Mouse (Mus musculus) midbrain, embryonic 14.5 days (tissue): ENCODE measurements around the gene Stoml3. TPM values are rescaled to one million over a fixed set of nuclear protein-coding genes. Genes with fewer than 3 reads are reported as not detected.

Experiments used
- ATAC-seq: fragments of 200-750 bp; cut with Nextera tagmentation; 2 replicates; pipeline ENCODE4 v1.8.0; 2017; ENCODE audit warnings: moderate number of reproducible peaks, moderate library complexity; ENCODE audit not compliant: low FRiP score, low TSS enrichment
- DNase-seq: peaks from one replicate; pipeline ENCODE4 v3.0.0-alpha.2; 2015
- H3K27ac ChIP-seq: fragments of 300-500 bp; sonication (generic); replicated peaks from 2 replicates; pipeline ENCODE4 v1.5.1; 2014; ENCODE audit warnings: mild to moderate bottlenecking, low read depth, low read length, moderate library complexity
- H3K27me3 ChIP-seq: fragments of 300-500 bp; sonication (generic); 2 replicates; pipeline ENCODE4 v1.6.1; 2014; ENCODE audit warnings: low read length, control low read depth, mixed read lengths; ENCODE audit not compliant: control insufficient read depth, insufficient read depth
- H3K36me3 ChIP-seq: fragments of 300-500 bp; sonication (generic); 2 replicates; pipeline ENCODE4 v1.6.1; 2014; ENCODE audit warnings: low read length, control low read depth; ENCODE audit not compliant: control insufficient read depth, insufficient read depth
- H3K4me1 ChIP-seq: fragments of 300-500 bp; sonication (generic); 2 replicates; pipeline ENCODE4 v1.6.1; 2014; ENCODE audit warnings: mild to moderate bottlenecking, antibody characterized with exemption, low read length, control low read depth; ENCODE audit not compliant: control insufficient read depth, insufficient read depth
- H3K4me2 ChIP-seq: fragments of 300-500 bp; sonication (generic); 2 replicates; pipeline ENCODE4 v1.6.1; 2014; ENCODE audit warnings: mild to moderate bottlenecking, low read length, moderate library complexity
- H3K4me3 ChIP-seq: fragments of 300-500 bp; sonication (generic); replicated peaks from 2 replicates; pipeline ENCODE4 v1.5.1; 2014; ENCODE audit warnings: low read depth, low read length
- H3K9ac ChIP-seq: fragments of 300-500 bp; sonication (generic); replicated peaks from 2 replicates; pipeline ENCODE4 v1.6.1; 2014; ENCODE audit warnings: mild to moderate bottlenecking, low read length, moderate library complexity
- H3K9me3 ChIP-seq: fragments of 300-500 bp; sonication (generic); 2 replicates; pipeline ENCODE4 v1.6.1; 2016; ENCODE audit warnings: low read length, control low read depth, mixed read lengths; ENCODE audit not compliant: control insufficient read depth
- WGBS: fragments of 180-500 bp; shearing (Covaris S2); extraction: QIAGEN DNeasy Blood & Tissue Kit; methylation state at CpG from one replicate; pipeline ENCODE4 v1.1.7; 2014; 5-methylcytosine and 5-hydroxymethylcytosine counted together
- polyA plus RNA-seq: library from polyadenylated mRNA; unstranded; fragments of >200 nt; fragmentation: Nextera tagmentation; extraction: Ambion mirVana; gene quantifications from 2 replicates; pipeline ENCODE4 v1.2.1, GENCODE M21; 2014

The Stoml3 gene
- not detected in 2 replicates for polyA plus RNA-seq

DNA sequence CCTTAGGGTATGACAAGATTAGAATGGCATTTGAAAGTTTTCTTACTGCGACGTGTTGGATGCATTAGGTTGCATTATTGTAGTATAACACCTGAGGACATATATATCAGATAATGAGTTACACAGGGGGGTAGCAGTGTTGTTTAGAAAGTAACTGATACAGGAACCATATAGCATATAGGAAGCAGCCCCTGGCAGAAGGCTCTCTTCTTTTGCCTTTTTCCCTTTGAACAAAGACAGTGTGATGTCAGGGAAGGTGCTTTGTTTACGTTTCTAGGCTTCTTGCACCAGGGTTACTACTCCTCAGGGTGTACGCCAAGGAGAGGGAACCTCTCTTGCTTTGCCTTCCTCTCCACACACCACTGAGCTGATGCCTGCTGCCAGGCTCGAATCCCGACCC, at the start of gene Stoml3:
Gene Stoml3, plus strand, starts transcription at position 301 of the 400 bp plus-strand sequence.
- Histone ChIP-seq H3K27ac (no peak within 1 kb of the TSS), H3K4me1 (no peaks in the 10 kb centered on the region), H3K9ac (no peak within 1 kb of the TSS), H3K4me3 (no peak within 1 kb of the TSS), H3K9me3 (no peaks in the 10 kb centered on the region), H3K27me3 (no peaks in the 10 kb centered on the region), H3K4me2 (no peak within 1 kb of the TSS), H3K36me3 (peaks cover 5% of the 10 kb centered on the region; the same call in 1 of the 2 replicates)
- DNase-seq = no peak
- 82% methylated on average over 6 of the region's 6 CpGs for WGBS
- ATAC-seq = no peak

DNA sequence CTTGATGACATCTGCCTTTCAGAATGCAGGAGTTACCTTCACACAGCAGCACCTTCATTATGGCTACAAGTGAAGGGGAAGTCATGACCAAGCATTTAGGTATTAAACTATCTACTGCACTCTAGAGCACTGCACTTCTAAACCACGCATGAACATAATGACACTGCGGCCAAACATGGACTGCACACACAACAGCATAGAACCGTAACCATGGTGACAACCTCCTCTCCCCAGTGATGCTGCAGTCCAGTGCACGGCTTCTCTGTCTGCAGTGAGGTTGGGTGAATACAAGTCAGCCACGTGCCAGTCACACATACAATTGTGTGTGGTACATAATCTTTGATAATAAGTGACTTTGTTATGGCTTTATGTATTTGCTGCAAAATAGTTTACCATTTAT, 42.9 kb upstream of the Stoml3 start:
- Histone ChIP-seq H3K27ac (no peak overlapping the region; the same call in 1 of the 2 replicates), H3K36me3 (peaks cover 10% of the 10 kb centered on the region), H3K9me3 (no peaks in the 10 kb centered on the region), H3K9ac (no peak overlapping the region), H3K27me3 (no peaks in the 10 kb centered on the region), H3K4me3 (no peak overlapping the region), H3K4me2 (no peak overlapping the region), H3K4me1 (peaks cover 7% of the 10 kb centered on the region; the same call in 1 of the 2 replicates)
- no peak; the same call in 1 of the 2 replicates for ATAC-seq
- 33% methylated on average over 5 of the region's 5 CpGs for WGBS
- peak; percentile 61 for DNase-seq

DNA sequence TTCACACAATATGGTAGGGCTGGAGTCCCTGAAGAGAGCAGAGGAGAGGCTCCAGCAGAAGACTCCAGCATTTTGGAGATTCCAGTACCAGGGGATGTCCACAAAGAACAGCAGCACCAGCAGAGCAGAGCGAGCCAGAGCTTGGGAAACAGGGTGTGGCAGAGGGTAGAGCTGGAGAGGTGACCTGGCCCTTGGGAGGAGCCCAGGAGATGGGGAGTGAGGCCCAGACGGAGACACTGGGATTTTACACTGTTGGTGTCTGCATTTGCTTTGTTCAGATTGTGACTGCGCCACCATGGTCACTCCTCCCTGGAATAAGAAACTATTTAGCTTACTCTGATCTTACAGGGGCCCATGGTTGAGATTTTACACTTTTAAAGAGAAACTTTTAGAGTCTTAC, 41.7 kb upstream of the Stoml3 start:
- 84% methylated on average over 3 of the region's 3 CpGs for WGBS
- Histone ChIP-seq H3K9ac (no peak overlapping the region), H3K9me3 (no peaks in the 10 kb centered on the region), H3K36me3 (peaks cover 22% of the 10 kb centered on the region), H3K4me2 (no peak overlapping the region), H3K4me1 (peaks cover 7% of the 10 kb centered on the region; the same call in 1 of the 2 replicates), H3K27me3 (no peaks in the 10 kb centered on the region), H3K27ac (no peak overlapping the region), H3K4me3 (no peak overlapping the region)
- no peak for DNase-seq
- no peak for ATAC-seq

DNA sequence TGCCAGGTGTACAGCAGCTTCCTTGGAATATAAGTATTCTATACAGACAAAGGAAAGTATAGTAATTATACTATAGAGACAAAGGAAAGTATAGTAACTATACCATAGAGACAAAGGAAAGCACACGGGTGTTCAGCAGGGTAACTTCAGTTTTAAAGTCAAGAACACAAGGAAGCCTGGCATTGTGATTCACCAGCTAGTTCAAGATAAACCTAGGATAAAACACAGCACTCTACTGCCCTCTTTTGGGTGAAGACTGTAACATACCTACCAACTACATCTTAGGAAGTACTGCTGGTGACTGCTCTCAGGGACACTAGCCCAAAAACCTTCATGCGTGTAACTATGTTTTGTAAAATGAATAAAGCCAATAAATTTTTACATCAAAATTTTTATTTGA, 40.2 kb upstream of the Stoml3 start:
- WGBS = 22% methylated on average over 2 of the region's 2 CpGs
- DNase-seq = peak; percentile 96
- Histone ChIP-seq H3K4me3 (no peak overlapping the region), H3K4me1 (peaks cover 7% of the 10 kb centered on the region; the same call in 1 of the 2 replicates), H3K4me2 (no peak overlapping the region), H3K36me3 (peaks cover 36% of the 10 kb centered on the region), H3K27ac (no peak overlapping the region), H3K27me3 (no peaks in the 10 kb centered on the region), H3K9ac (no peak overlapping the region), H3K9me3 (no peaks in the 10 kb centered on the region)
- ATAC-seq = peak; percentile 18; the same call in 1 of the 2 replicates

DNA sequence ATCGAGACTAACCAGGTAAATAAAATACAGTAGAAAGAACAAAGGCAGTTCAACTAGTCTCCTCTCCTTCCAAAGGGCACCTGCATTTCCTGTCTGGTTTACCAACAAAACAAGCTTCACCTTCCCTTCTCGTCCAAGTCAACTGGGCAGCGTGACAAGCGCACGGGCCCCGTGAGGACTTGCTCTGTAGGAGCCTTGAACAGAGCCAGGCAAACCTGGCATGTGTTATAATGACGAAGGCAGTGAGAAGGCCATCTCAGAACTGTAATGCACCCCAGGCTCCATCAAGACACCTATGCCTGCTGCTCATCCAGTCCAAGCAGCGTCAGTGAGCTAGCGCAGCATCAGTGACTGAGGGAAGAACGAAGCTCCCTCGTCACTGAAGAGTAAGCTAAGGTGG, 37.8 kb upstream of the Stoml3 start:
- Histone ChIP-seq H3K4me2 (no peak overlapping the region), H3K4me3 (no peak overlapping the region), H3K9ac (no peak overlapping the region), H3K36me3 (peaks cover 60% of the 10 kb centered on the region), H3K4me1 (no peaks in the 10 kb centered on the region), H3K27me3 (no peaks in the 10 kb centered on the region), H3K27ac (no peak overlapping the region), H3K9me3 (no peaks in the 10 kb centered on the region)
- ATAC-seq (no peak), DNase-seq (no peak)
- WGBS = 93% methylated on average over 11 of the region's 11 CpGs

DNA sequence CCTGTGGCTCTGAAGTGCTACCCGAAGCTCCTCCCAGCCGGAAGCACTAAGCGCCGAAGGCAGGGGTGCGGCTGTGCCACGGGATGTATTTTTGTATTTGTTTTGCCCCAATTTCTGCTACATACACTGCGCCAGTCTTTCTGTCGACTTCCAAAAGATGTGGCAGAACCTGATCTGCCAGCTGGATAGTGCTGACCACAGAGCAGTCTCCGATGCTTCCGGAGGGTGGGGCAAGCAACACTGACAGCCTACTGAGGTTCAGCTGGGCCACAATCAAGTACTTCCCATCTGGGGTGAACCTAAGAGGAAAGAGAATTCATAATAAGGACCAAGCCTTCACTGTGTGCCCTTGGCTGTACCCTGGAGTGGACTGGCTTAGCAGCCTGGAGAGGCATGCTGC, 36.1 kb upstream of the Stoml3 start:
- ATAC-seq = no peak
- Histone ChIP-seq H3K36me3 (peaks cover 77% of the 10 kb centered on the region), H3K27me3 (no peaks in the 10 kb centered on the region), H3K4me3 (no peak overlapping the region), H3K9ac (no peak overlapping the region), H3K4me2 (no peak overlapping the region), H3K9me3 (no peaks in the 10 kb centered on the region), H3K4me1 (no peaks in the 10 kb centered on the region), H3K27ac (no peak overlapping the region)
- no peak for DNase-seq
- 96% methylated on average over 10 of the region's 10 CpGs for WGBS

DNA sequence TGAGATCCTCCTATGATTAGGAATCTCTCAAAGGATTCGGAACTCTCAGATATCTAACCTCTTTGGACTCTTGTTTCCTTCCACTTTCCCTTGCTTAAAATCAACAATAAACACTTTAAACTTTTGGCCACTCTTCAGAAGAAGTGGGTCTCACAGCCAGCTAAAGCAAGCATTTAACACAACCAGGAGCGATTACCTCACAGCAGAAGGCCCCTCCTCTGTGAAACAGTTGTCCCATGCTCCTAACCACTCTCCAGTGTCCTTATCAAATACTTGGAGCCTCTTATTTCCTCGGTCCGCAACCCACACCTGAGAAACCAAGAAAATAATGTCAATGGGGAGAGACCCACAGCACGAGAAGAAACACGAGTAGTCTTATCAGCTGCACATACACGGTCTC, 35.1 kb upstream of the Stoml3 start:
- WGBS = 93% methylated on average over 7 of the region's 7 CpGs
- Histone ChIP-seq H3K36me3 (peaks cover 81% of the 10 kb centered on the region), H3K4me3 (no peak overlapping the region), H3K4me2 (no peak overlapping the region), H3K9ac (no peak overlapping the region), H3K27ac (no peak overlapping the region), H3K27me3 (no peaks in the 10 kb centered on the region), H3K4me1 (no peaks in the 10 kb centered on the region), H3K9me3 (no peaks in the 10 kb centered on the region)
- ATAC-seq (no peak), DNase-seq (no peak)

DNA sequence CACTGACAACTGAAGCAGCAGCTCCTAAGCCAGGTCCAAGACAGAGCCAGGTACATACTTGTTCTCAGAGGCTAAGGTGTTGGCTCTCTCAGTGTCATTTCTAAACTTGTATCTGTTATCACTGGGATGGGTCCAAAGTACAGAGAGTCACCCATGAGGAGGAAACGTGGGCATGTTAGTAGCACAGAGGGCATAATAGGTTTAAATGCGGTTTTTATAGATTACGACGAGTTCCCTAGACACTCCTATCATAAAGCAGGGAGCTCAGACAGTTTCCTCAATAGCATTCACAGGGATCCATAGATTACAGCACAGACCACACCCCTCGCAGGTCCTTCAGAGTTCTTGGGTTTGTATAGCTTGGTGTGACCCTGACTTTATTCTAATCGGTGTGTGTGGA, 34.4 kb upstream of the Stoml3 start:
- H3K9ac ChIP-seq = no peak overlapping the region
- no peak for DNase-seq
- H3K27ac ChIP-seq = no peak overlapping the region
- no peak for ATAC-seq
- H3K9me3 ChIP-seq = no peaks in the 10 kb centered on the region
- no peak overlapping the region for H3K4me2 ChIP-seq
- H3K4me1 ChIP-seq = no peaks in the 10 kb centered on the region
- H3K27me3 ChIP-seq = no peaks in the 10 kb centered on the region
- WGBS = 95% methylated on average over 6 of the region's 6 CpGs
- no peak overlapping the region for H3K4me3 ChIP-seq
- peaks cover 81% of the 10 kb centered on the region for H3K36me3 ChIP-seq

DNA sequence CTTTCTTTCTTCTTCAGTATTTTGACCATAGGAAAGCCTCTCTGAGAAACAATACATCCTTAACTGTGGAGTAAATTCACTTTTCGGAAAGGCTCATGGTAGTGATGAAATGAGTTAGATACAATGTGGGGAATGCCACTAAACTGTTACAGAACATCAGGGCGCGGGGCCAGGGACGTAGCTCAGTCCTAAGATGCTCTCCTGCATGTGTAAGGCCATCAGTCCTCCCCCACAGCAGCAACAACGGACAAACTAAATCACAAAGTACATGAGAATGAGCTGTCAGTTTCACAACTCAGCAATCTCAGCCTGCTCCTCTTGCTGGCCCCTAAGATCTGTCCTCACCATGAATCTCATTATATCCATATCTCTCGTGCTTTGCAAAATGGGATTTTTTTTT, 33.9 kb upstream of the Stoml3 start:
- WGBS = 91% methylated on average over 6 of the region's 6 CpGs
- Histone ChIP-seq H3K27ac (no peak overlapping the region), H3K4me3 (no peak overlapping the region), H3K36me3 (peaks cover 85% of the 10 kb centered on the region), H3K27me3 (no peaks in the 10 kb centered on the region), H3K9me3 (no peaks in the 10 kb centered on the region), H3K9ac (no peak overlapping the region), H3K4me1 (no peaks in the 10 kb centered on the region), H3K4me2 (no peak overlapping the region)
- ATAC-seq = no peak
- no peak for DNase-seq
